Mouse (Mus musculus) CH12.LX (cell line): ENCODE data around the gene Gm4881. TPM values are rescaled to one million over a fixed set of nuclear protein-coding genes. Genes with fewer than 3 reads are reported as not detected.
A peak's percentile ranks its signal among the peaks of the same experiment; 100 is the strongest.

Experiments
- DNase-seq: peaks from one replicate; pipeline ENCODE4 v3.0.0-alpha.2; 2013; ENCODE audit errors: extremely low read depth
- H3K27ac ChIP-seq: 2 replicates; pipeline ENCODE4 v1.5.1; 2012; ENCODE audit warnings: low read depth, mild to moderate bottlenecking, control low read depth, moderate library complexity; ENCODE audit not compliant: insufficient read depth
- H3K27me3 ChIP-seq: replicated peaks from 2 replicates; pipeline ENCODE3; 2012; ENCODE audit warnings: inconsistent platforms
- H3K36me3 ChIP-seq, 2 experiments: replicated peaks in 1 of 2; 2 replicates each; pipeline versions ENCODE3 to v1.6.1; 2012; ENCODE audit warnings: inconsistent platforms in 1 of 2, low read length in 1 of 2, mild to moderate bottlenecking in 1 of 2, mixed read lengths in 1 of 2, moderate library complexity in 1 of 2; ENCODE audit not compliant: control insufficient read depth in 1 of 2, insufficient read depth in 1 of 2
- H3K4me1 ChIP-seq, 2 experiments: 2 replicates each; pipeline ENCODE4 v1.6.1; 2012; ENCODE audit warnings: inconsistent platforms in 1 of 2, moderate library complexity in 1 of 2; ENCODE audit not compliant: insufficient read depth in 2 of 2, control insufficient read depth in 1 of 2
- H3K4me2 ChIP-seq: 2 replicates; pipeline ENCODE4 v1.6.1; 2012; ENCODE audit warnings: low read depth, mild to moderate bottlenecking, control low read depth; ENCODE audit not compliant: poor library complexity, insufficient read depth, severe bottlenecking
- H3K4me3 ChIP-seq, 3 experiments: fragments of 150-350 bp in 1 of 3; sonication (generic) in 1 of 3; replicated peaks in 1 of 3; 2 replicates each; pipeline versions ENCODE3 to v1.5.1; 2011 to 2012; ENCODE audit warnings: low read depth in 2 of 3, low read length in 2 of 3, mild to moderate bottlenecking in 2 of 3, moderate library complexity in 2 of 3, control low read depth in 1 of 3, improper control_type of control experiment in 1 of 3, inconsistent platforms in 1 of 3, mixed read lengths in 1 of 3; ENCODE audit not compliant: poor library complexity in 1 of 3
- H3K79me2 ChIP-seq: replicated peaks from 2 replicates; pipeline ENCODE4 v1.6.1; 2012; ENCODE audit warnings: mild to moderate bottlenecking, moderate library complexity; ENCODE audit not compliant: control insufficient read depth, poor library complexity, insufficient read depth, severe bottlenecking; ENCODE audit errors: extremely low read depth
- H3K9ac ChIP-seq: 2 replicates; pipeline ENCODE4 v1.6.1; 2012; ENCODE audit warnings: low read depth, mild to moderate bottlenecking, control low read depth, moderate library complexity; ENCODE audit not compliant: insufficient read depth
- H3K9me3 ChIP-seq: replicated peaks from 2 replicates; pipeline ENCODE3; 2012; ENCODE audit warnings: low read length, inconsistent platforms, mixed read lengths
- BHLHE40 ChIP-seq: IDR thresholded peaks from 2 replicates; pipeline ENCODE4 v1.6.1; 2011; ENCODE audit warnings: mild to moderate bottlenecking, low read depth, low read length, improper control_type of control experiment
- CHD1 ChIP-seq: IDR thresholded peaks from 2 replicates; pipeline ENCODE4 v1.6.1; 2012; ENCODE audit warnings: low read depth, low read length, improper control_type of control experiment, inconsistent platforms
- CHD2 ChIP-seq: IDR thresholded peaks from 2 replicates; pipeline ENCODE4 v1.6.1; 2011; ENCODE audit warnings: low read length, improper control_type of control experiment
- CTCF ChIP-seq, 2 experiments: IDR thresholded peaks in 1 of 2; conservative IDR thresholded peaks in 1 of 2; 2 replicates each; pipeline ENCODE4 v1.5.1; 2011 to 2012; ENCODE audit warnings: low read depth in 2 of 2, low read length in 2 of 2, improper control_type of control experiment in 1 of 2, inconsistent platforms in 1 of 2, mild to moderate bottlenecking in 1 of 2, moderate library complexity in 1 of 2
- EP300 ChIP-seq: IDR thresholded peaks from 2 replicates; pipeline ENCODE4 v1.6.1; 2011; ENCODE audit warnings: low read length, improper control_type of control experiment
- ETS1 ChIP-seq: conservative IDR thresholded peaks from 2 replicates; pipeline ENCODE4 v1.6.1; 2012; ENCODE audit warnings: low read depth, mild to moderate bottlenecking, inconsistent platforms, low read length, improper control_type of control experiment, moderate library complexity
- GABPA ChIP-seq: IDR thresholded peaks from 2 replicates; pipeline ENCODE4 v1.6.1; 2012; ENCODE audit warnings: low read depth, low read length, improper control_type of control experiment, inconsistent platforms; ENCODE audit not compliant: insufficient replicate concordance
- HCFC1 ChIP-seq: IDR thresholded peaks from 2 replicates; pipeline ENCODE4 v1.6.1; 2012; ENCODE audit warnings: low read depth, mild to moderate bottlenecking, inconsistent platforms, low read length, improper control_type of control experiment
- KAT2A ChIP-seq: IDR thresholded peaks from 2 replicates; pipeline ENCODE4 v1.6.1; 2012; ENCODE audit warnings: low read length, improper control_type of control experiment, inconsistent platforms; ENCODE audit not compliant: insufficient replicate concordance
- MAX ChIP-seq: IDR thresholded peaks from 2 replicates; pipeline ENCODE4 v1.6.1; 2011; ENCODE audit warnings: low read length, improper control_type of control experiment
- MAZ ChIP-seq: IDR thresholded peaks from 2 replicates; pipeline ENCODE4 v1.6.1; 2012; ENCODE audit warnings: low read depth, mild to moderate bottlenecking, inconsistent platforms, low read length, improper control_type of control experiment, moderate library complexity
- MEF2A ChIP-seq: IDR thresholded peaks from 2 replicates; pipeline ENCODE4 v1.6.1; 2014; ENCODE audit warnings: low read depth, mild to moderate bottlenecking, inconsistent platforms, low read length, improper control_type of control experiment, borderline replicate concordance
- MXI1 ChIP-seq: IDR thresholded peaks from 2 replicates; pipeline ENCODE4 v1.6.1; 2011; ENCODE audit warnings: mild to moderate bottlenecking, low read depth, low read length, improper control_type of control experiment
- NELFE ChIP-seq: IDR thresholded peaks from 2 replicates; pipeline ENCODE4 v1.6.1; 2011; ENCODE audit warnings: low read depth, low read length, improper control_type of control experiment
- NRF1 ChIP-seq: IDR thresholded peaks from 2 replicates; pipeline ENCODE4 v1.6.1; 2014; ENCODE audit warnings: low read depth, mild to moderate bottlenecking, inconsistent platforms, low read length, improper control_type of control experiment, moderate library complexity
- POLR2AphosphoS2 ChIP-seq: IDR thresholded peaks from 2 replicates; pipeline ENCODE4 v1.6.1; 2011; ENCODE audit warnings: low read depth, low read length, improper control_type of control experiment
- RAD21 ChIP-seq: IDR thresholded peaks from 2 replicates; pipeline ENCODE4 v1.6.1; 2011; ENCODE audit warnings: low read depth, mild to moderate bottlenecking, low read length, improper control_type of control experiment, moderate library complexity
- RCOR1 ChIP-seq: conservative IDR thresholded peaks from 2 replicates; pipeline ENCODE4 v1.6.1; 2012; ENCODE audit warnings: low read depth, mild to moderate bottlenecking, inconsistent platforms, low read length, improper control_type of control experiment
- SIN3A ChIP-seq: IDR thresholded peaks from 2 replicates; pipeline ENCODE4 v1.6.1; 2012; ENCODE audit warnings: low read length, improper control_type of control experiment, inconsistent platforms
- TCF12 ChIP-seq: IDR thresholded peaks from 2 replicates; pipeline ENCODE4 v1.6.1; 2014; ENCODE audit warnings: low read depth, mild to moderate bottlenecking, inconsistent platforms, low read length, improper control_type of control experiment
- USF1 ChIP-seq: IDR thresholded peaks from 2 replicates; pipeline ENCODE4 v1.6.1; 2014; ENCODE audit warnings: low read depth, mild to moderate bottlenecking, inconsistent platforms, low read length, improper control_type of control experiment
- USF2 ChIP-seq: conservative IDR thresholded peaks from 2 replicates; pipeline ENCODE4 v1.6.1; 2011; ENCODE audit warnings: low read depth, low read length, improper control_type of control experiment
- ZC3H11A ChIP-seq: IDR thresholded peaks from 2 replicates; pipeline ENCODE4 v1.6.1; 2012; ENCODE audit warnings: low read depth, mild to moderate bottlenecking, inconsistent platforms, low read length, improper control_type of control experiment
- ZMIZ1 ChIP-seq: IDR thresholded peaks from 2 replicates; pipeline ENCODE4 v1.6.1; 2012; ENCODE audit warnings: low read depth, mild to moderate bottlenecking, inconsistent platforms, low read length, improper control_type of control experiment
- ZNF384 ChIP-seq: IDR thresholded peaks from 2 replicates; pipeline ENCODE4 v1.6.1; 2012; ENCODE audit warnings: low read depth, low read length, improper control_type of control experiment, inconsistent platforms
- dilution Hi-C: fragments of 300-500 bp; cut with MboI; formaldehyde crosslinking; loops from 2 replicates; pipeline ENCODE4 v1.14.3; 2020; ENCODE audit warnings: low sequenced_read_pairs; ENCODE audit not compliant: extremely low pct_unique_long_range_greater_than_20kb, extremely low pct_ligation_motif_present
- in situ Hi-C: fragments of 300-500 bp; cut with MboI; formaldehyde crosslinking; loops from 3 replicates; pipeline ENCODE4 v1.14.3; 2019; ENCODE audit warnings: low sequenced_read_pairs, low pct_ligation_motif_present, low pct_unique_long_range_greater_than_20kb, mixed read lengths
- polyA plus RNA-seq: library from polyadenylated mRNA; unstranded; fragments of >175 nt; gene quantifications from 2 replicates; pipeline ENCODE4 v1.2.1, GENCODE M21; 2012; ENCODE audit warnings: low read depth; ENCODE audit not compliant: insufficient read length
- total RNA-seq, 2 experiments: library from RNA; depleted of rRNA; stranded (reverse); fragments of 300-350 nt in 1 of 2; fragments of >200 nt in 1 of 2; gene quantifications; 2 replicates each; pipeline ENCODE4 v1.2.3; 2012 to 2014

The Gm4881 gene
- total and polyA plus RNA-seq, 3 experiments: not detected

GRCm38 (mm10) chr7:24980439-24980838, 36.1 kb upstream of the Gm4881 start:
- peaks cover 0 to 22% of the 10 kb centered on the region in 2 experiments; a peak in 3 of 4 replicates for H3K4me1 ChIP-seq
- H3K36me3 ChIP-seq: no peaks in the 10 kb centered on the region
- H3K27ac ChIP-seq: no peak overlapping the region
- H3K4me2 ChIP-seq: no peak overlapping the region
- H3K79me2 ChIP-seq: no peaks in the 10 kb centered on the region
- H3K27me3 ChIP-seq: peaks cover 48% of the 10 kb centered on the region
- in situ Hi-C loops (no loop called here), dilution Hi-C loops (no loop called here)
- H3K9ac ChIP-seq: no peak overlapping the region
- DNase-seq: no peak
- H3K9me3 ChIP-seq: no peaks in the 10 kb centered on the region
- H3K4me3 ChIP-seq: no peak overlapping the region
- TF ChIP-seq NRF1: no peak

GRCm38 (mm10) chr7:24978781-24979180, 34.5 kb upstream of the Gm4881 start:
- Histone ChIP-seq H3K27ac (no peak overlapping the region), H3K4me3 (peak overlapping the region in 1 of 3 experiments; percentile 9), H3K79me2 (no peaks in the 10 kb centered on the region), H3K4me2 (no peak overlapping the region), H3K9ac (no peak overlapping the region), H3K36me3 (no peaks in the 10 kb centered on the region), H3K27me3 (peaks cover 56% of the 10 kb centered on the region), H3K9me3 (no peaks in the 10 kb centered on the region), H3K4me1 (peaks cover 5 to 31% of the 10 kb centered on the region in 2 experiments; a peak in 3 of 4 replicates)
- in situ Hi-C loops: no loop called here
- dilution Hi-C loops: no loop called here
- TF ChIP-seq HCFC1 (no peak), BHLHE40 (no peak), NELFE (no peak), ETS1 (no peak), KAT2A (no peak), CTCF (conservative IDR thresholded peaks at IDR 0.05 in 1 of 2, IDR thresholded peaks at IDR 0.05 in 1 of 2; ENCODE audit: low read depth in 2 of 2, low read length in 2 of 2) (no peak), USF1 (no peak), ZNF384 (no peak), CHD2 (no peak), SIN3A (no peak), POLR2AphosphoS2 (no peak), CHD1 (no peak), MAX (no peak)
- DNase-seq: peak; percentile 34

DNA sequence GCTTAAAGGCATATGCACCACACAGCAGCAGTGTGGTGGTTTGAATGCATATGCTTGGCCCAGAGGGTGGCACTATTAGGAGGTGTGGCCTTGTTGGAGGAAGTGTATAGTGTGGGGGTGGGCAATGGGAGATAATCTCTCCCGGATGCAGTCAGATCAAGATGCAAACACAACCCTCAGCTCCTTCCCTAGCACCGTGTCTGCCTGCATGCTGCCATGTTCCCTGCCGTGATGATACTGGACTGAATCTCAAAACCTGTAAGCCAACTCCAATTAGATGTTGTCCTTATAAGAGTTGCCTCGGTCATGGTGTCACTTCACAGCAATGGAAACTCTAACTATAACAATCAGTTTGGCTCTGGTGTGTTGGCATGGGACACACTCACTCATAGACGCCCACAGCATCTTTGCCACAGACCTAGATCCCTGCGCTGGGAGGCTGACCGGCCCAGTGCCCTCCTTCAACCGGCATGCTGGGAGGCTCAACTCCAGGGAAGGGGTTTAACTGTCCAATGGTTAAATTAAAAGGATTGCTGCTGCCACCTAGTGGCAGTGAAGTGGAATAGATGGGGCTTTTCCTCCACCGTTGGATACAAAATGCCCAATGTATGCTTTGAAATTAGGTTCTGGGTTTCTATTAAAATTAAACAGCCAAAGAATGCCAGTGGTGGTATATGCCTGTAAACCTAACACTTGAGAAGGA, 30.8 kb upstream of the Gm4881 start:
- DNase-seq: peak; percentile 53
- H3K4me1 ChIP-seq: peaks cover 5 to 48% of the 10 kb centered on the region in 2 experiments; a peak in 3 of 4 replicates
- peak overlapping the region; percentile 47 for H3K4me2 ChIP-seq
- H3K9ac ChIP-seq: no peak overlapping the region
- H3K79me2 ChIP-seq: no peaks in the 10 kb centered on the region
- in situ Hi-C loops (no loop called here), dilution Hi-C loops (no loop called here)
- no peak overlapping the region for H3K27ac ChIP-seq
- H3K27me3 ChIP-seq: peaks cover 34% of the 10 kb centered on the region
- peaks cover 0 to 6% of the 10 kb centered on the region in 2 experiments for H3K36me3 ChIP-seq
- no peaks in the 10 kb centered on the region for H3K9me3 ChIP-seq
- H3K4me3 ChIP-seq: peak overlapping the region; percentile 19 to 35 (median 19)
- TF ChIP-seq RCOR1 (no peak), ZC3H11A (no peak), MAZ (no peak), GABPA (no peak), CHD1 (no peak), USF2 (no peak), ZMIZ1 (no peak), HCFC1 (peak; percentile 8; the same call in 1 of the 2 replicates), SIN3A (no peak), RAD21 (peak; percentile 71), NELFE (peak; percentile 18; the same call in 1 of the 2 replicates), MEF2A (no peak), TCF12 (no peak), MXI1 (no peak), EP300 (no peak), NRF1 (no peak)
